Mouse (Mus musculus): ENCODE data around the gene Mt4. TPM values are rescaled to one million over a fixed set of nuclear protein-coding genes. Genes with fewer than 3 reads are reported as not detected.
"Not testable (repeated sequence)": the region's sequence is repeated elsewhere in the genome, so short reads cannot be mapped to it uniquely, and the experiment has no call there.

Mt4 gene
- total and polyA plus RNA-seq, 2 experiments, result not detected

DNA sequence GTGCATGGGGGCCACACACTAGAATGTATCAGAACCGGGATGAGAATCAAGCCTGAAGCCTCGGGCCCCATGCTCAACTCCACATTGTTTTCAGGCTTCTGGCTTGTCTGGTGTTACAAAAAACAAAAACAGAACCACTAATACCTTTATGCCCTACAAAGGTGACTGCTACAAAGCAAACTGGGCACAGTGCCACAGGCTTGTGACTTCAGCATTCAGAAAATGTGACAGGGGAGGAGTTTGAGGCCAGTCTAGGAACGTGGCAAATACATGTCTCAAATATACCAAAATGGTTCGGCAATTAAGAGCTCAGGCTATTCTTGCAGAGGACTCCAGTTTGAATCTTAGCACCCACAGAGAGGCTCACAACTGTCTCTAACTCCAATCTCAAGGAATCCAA lies 19.1 kb downstream of the Mt4 start:
- no peaks in the 10 kb centered on the region for H3K36me3 ChIP-seq (ENCODE audit: control insufficient read depth, insufficient read depth, low read length)
- H3K27me3 ChIP-seq (ENCODE audit: control insufficient read depth, insufficient read depth, low read length), result no peaks in the 10 kb centered on the region
- no peaks in the 10 kb centered on the region for H3K4me1 ChIP-seq (ENCODE audit: control insufficient read depth, insufficient read depth, low read length)
- TF ChIP-seq CTCF (IDR thresholded peaks at IDR 0.05; ENCODE audit: low read depth, low read length) (no peak), POLR2A (IDR thresholded peaks at IDR 0.05; ENCODE audit: extremely low read depth, insufficient read depth, low read length) (no peak)
- no peak overlapping the region for H3K4me3 ChIP-seq (ENCODE audit: insufficient read depth, low read depth, low read length)
- H3K9ac ChIP-seq (ENCODE audit: low read depth, low read length), result no peak overlapping the region
- WGBS, result 58% methylated on average over 4 of the region's 4 CpGs
- no peak overlapping the region for H3K27ac ChIP-seq (replicated peaks; ENCODE audit: insufficient read depth, low read depth, low read length)
- no peak for DNase-seq (ENCODE audit: extremely low read depth, low read depth, low spot score)
- H3K79me2 ChIP-seq (ENCODE audit: control insufficient read depth, insufficient read depth, low read length), result no peaks in the 10 kb centered on the region

DNA sequence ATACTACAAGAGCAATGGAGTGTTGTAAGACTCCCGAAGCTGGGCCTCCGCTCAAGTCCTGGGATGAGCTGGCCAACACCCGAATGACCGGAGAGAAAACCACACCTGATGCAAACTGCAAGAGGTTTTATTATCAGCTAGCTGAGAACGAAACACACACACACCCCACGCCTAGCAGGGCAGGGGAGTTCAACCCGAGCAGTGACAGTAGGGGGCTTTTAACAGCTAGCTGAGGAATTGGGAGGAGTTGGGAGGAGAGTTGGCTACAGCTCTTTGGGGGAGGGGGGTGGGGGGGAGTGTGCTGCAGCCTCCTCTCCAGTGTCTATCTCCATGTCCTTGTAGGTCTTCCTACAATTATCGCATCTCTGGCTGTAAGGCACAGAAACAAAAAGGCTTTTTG lies 28.8 kb downstream of the Mt4 start:
- H3K36me3 ChIP-seq (ENCODE audit: control insufficient read depth, insufficient read depth, low read length), result not testable (repeated sequence)

DNA sequence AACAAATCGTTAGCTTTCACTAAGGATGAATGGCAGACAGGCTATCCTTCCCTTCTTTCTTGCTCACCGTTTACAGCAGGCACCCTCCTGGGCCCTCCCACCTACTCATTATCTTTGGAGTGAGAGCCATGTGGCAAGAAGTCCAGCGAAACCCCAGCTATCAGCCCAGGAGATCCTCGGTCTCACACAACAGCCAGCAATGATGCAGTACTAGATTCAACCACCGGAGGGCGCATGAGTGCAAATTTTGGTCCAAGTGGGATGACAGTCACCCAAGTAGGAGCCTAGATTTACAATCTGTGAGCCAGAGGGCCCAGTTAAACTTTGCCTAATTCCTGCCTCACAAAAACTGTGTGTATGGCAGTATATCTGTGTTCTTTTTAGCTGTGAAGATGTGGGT lies 30.2 kb downstream of the Mt4 start:
- TF ChIP-seq POLR2A (IDR thresholded peaks at IDR 0.05; ENCODE audit: extremely low read depth, insufficient read depth, low read length) (no peak), CTCF (IDR thresholded peaks at IDR 0.05; ENCODE audit: low read depth, low read length) (peak; percentile 81)
- 3% methylated on average over 6 of the region's 6 CpGs for WGBS
- H3K4me1 ChIP-seq (ENCODE audit: control insufficient read depth, insufficient read depth, low read length), result peaks cover 19% of the 10 kb centered on the region
- 0 out of 2 replicates have a peak overlapping the region, but pooled peaks have one; percentile 7 for H3K9ac ChIP-seq (ENCODE audit: low read depth, low read length)
- no peaks in the 10 kb centered on the region for H3K79me2 ChIP-seq (ENCODE audit: control insufficient read depth, insufficient read depth, low read length)
- H3K27ac ChIP-seq (replicated peaks; ENCODE audit: insufficient read depth, low read depth, low read length), result no peak overlapping the region
- H3K36me3 ChIP-seq (ENCODE audit: control insufficient read depth, insufficient read depth, low read length), result no peaks in the 10 kb centered on the region
- H3K27me3 ChIP-seq (ENCODE audit: control insufficient read depth, insufficient read depth, low read length), result no peaks in the 10 kb centered on the region
- peak; percentile 70 for DNase-seq (ENCODE audit: extremely low read depth, low read depth, low spot score)
- no peak overlapping the region for H3K4me3 ChIP-seq (ENCODE audit: insufficient read depth, low read depth, low read length)

More for the DNA sequence above, 28.8 kb downstream of the Mt4 start:
- not testable (repeated sequence) for H3K27ac ChIP-seq (replicated peaks; ENCODE audit: insufficient read depth, low read depth, low read length); H3K4me3 ChIP-seq (ENCODE audit: insufficient read depth, low read depth, low read length); H3K4me1 ChIP-seq (ENCODE audit: control insufficient read depth, insufficient read depth, low read length); H3K9ac ChIP-seq (ENCODE audit: low read depth, low read length); DNase-seq (ENCODE audit: extremely low read depth, low read depth, low spot score); H3K27me3 ChIP-seq (ENCODE audit: control insufficient read depth, insufficient read depth, low read length); H3K79me2 ChIP-seq (ENCODE audit: control insufficient read depth, insufficient read depth, low read length)
- 63% methylated on average over 8 of the region's 8 CpGs for WGBS

DNA sequence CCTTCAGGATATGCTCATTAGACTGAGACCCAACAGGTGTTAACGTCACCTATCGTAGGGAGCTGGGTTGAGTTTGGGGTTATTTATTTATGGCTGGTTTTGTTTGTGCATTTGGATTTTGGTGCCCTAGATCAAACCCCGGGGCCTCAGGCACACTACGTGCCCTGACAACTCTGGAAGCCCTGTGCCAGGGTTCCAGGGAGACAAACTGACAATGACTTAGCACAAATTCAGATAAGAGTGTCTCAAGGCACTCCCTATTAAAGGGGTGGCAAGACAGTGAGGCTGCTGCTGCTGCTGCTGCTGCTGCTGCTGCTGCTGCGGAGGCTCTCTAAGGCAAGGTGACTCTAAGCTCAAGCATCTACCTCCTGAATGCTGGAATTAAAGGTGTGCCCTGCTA lies 32.5 kb downstream of the Mt4 start:
- 81% methylated on average over 5 of the region's 5 CpGs for WGBS
- Histone ChIP-seq H3K79me2 (ENCODE audit: control insufficient read depth, insufficient read depth, low read length) (no peaks in the 10 kb centered on the region), H3K36me3 (ENCODE audit: control insufficient read depth, insufficient read depth, low read length) (no peaks in the 10 kb centered on the region), H3K9ac (ENCODE audit: low read depth, low read length) (no peak overlapping the region), H3K4me1 (ENCODE audit: control insufficient read depth, insufficient read depth, low read length) (peaks cover 20% of the 10 kb centered on the region), H3K27ac (replicated peaks; ENCODE audit: insufficient read depth, low read depth, low read length) (no peak overlapping the region), H3K27me3 (ENCODE audit: control insufficient read depth, insufficient read depth, low read length) (no peaks in the 10 kb centered on the region), H3K4me3 (ENCODE audit: insufficient read depth, low read depth, low read length) (no peak overlapping the region)
- no peak for DNase-seq (ENCODE audit: extremely low read depth, low read depth, low spot score)
- TF ChIP-seq POLR2A (IDR thresholded peaks at IDR 0.05; ENCODE audit: extremely low read depth, insufficient read depth, low read length), result no peak

DNA sequence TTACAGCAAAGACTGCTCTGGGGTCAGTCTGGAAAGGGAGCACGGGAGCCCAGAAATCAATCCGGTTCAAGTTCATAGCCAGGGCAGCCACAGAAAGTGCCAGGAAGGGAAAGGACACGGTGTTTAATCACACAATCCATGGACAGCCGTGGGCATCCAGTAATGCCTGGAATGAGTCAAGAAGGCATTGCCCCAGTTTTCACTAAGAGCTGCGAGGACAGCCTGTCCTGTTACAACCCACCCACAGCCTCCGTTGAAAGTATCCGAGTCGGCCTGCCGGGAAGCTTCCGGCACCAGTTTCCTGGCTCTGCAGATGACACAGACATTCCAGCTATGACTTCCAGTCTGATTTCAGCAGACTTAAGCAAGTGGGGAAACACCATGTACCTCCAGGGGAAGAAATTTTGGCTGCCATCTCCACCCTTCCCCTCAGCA lies 34.3 kb downstream of the Mt4 start:
- TF ChIP-seq POLR2A (IDR thresholded peaks at IDR 0.05; ENCODE audit: extremely low read depth, insufficient read depth, low read length), result no peak
- TF ChIP-seq CTCF (IDR thresholded peaks at IDR 0.05; ENCODE audit: low read depth, low read length), result no peak
- H3K27ac ChIP-seq (replicated peaks; ENCODE audit: insufficient read depth, low read depth, low read length), result peak overlapping the region; percentile 62
- no peaks in the 10 kb centered on the region for H3K79me2 ChIP-seq (ENCODE audit: control insufficient read depth, insufficient read depth, low read length)
- H3K4me1 ChIP-seq (ENCODE audit: control insufficient read depth, insufficient read depth, low read length), result peaks cover 14% of the 10 kb centered on the region
- H3K4me3 ChIP-seq (ENCODE audit: insufficient read depth, low read depth, low read length), result no peak overlapping the region; the same call in 1 of the 2 replicates
- H3K27me3 ChIP-seq (ENCODE audit: control insufficient read depth, insufficient read depth, low read length), result no peaks in the 10 kb centered on the region
- peak overlapping the region; percentile 77; the same call in 1 of the 2 replicates for H3K9ac ChIP-seq (ENCODE audit: low read depth, low read length)
- WGBS, result 6% methylated on average over 10 of the region's 10 CpGs
- peak; percentile 94 for DNase-seq (ENCODE audit: extremely low read depth, low read depth, low spot score)
- no peaks in the 10 kb centered on the region for H3K36me3 ChIP-seq (ENCODE audit: control insufficient read depth, insufficient read depth, low read length)

DNA sequence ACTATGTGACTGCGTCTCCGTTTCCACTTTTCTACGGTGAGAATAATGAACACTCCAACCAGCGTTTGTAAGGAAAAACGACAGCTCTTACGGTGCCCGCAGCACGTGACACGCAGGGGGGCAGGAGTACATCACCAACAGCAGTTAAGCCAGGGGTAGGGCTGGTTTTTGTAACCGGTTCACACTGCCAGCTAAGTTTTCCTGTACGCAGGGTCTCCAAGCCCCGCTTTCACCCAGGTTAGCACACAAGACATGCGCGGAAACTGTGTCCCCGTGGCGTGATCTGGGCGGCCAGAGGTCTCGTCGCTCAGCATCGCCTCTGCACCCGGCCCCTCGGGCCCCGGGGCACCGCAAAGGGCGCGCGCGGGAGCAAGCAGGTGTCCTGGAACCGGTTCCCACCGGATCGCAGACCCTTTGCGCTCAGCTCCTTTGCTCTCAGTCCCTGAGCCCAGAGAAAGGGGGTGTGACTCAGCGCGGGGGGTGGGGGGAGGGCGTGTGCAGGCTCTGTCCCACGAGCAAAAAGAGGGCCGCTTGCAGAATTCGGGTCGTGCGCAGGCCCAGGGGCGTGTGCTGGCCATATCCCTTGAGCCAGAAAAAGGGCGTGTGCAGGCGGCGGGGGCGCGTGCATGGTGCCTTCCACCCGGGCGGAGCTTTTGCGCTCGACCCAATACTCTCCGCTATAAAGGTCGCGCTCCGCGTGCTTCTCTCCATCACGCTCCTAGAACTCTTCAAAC lies 35.2 kb downstream of the Mt4 start, which contains the start of gene Mt2:
Gene Mt2, plus strand, starts transcription at position 590 of the 734 bp plus-strand sequence.
- Histone ChIP-seq H3K79me2 (ENCODE audit: control insufficient read depth, insufficient read depth, low read length) (no peaks in the 10 kb centered on the region), H3K4me1 (ENCODE audit: control insufficient read depth, insufficient read depth, low read length) (peaks cover 12% of the 10 kb centered on the region), H3K27ac (replicated peaks; ENCODE audit: insufficient read depth, low read depth, low read length) (peak within 1 kb of the TSS; percentile 62), H3K36me3 (ENCODE audit: control insufficient read depth, insufficient read depth, low read length) (no peaks in the 10 kb centered on the region), H3K27me3 (ENCODE audit: control insufficient read depth, insufficient read depth, low read length) (no peaks in the 10 kb centered on the region), H3K9ac (ENCODE audit: low read depth, low read length) (peak within 1 kb of the TSS; percentile 77), H3K4me3 (ENCODE audit: insufficient read depth, low read depth, low read length) (peak within 1 kb of the TSS; percentile 61)
- DNase-seq (ENCODE audit: extremely low read depth, low read depth, low spot score), result peak; percentile 14
- WGBS, result under 1% methylated on average over 56 of the region's 56 CpGs
- TF ChIP-seq CTCF (IDR thresholded peaks at IDR 0.05; ENCODE audit: low read depth, low read length) (no peak), POLR2A (IDR thresholded peaks at IDR 0.05; ENCODE audit: extremely low read depth, insufficient read depth, low read length) (no peak)

All from liver, adult 2 months (tissue).